21 mouse cellular contexts compared by ENCODE assay signal in genomic region chr1:91011336-91011735, GRCm38 (mm10). TPM values are rescaled to one million over a fixed set of nuclear protein-coding genes. Genes with fewer than 3 reads are reported as not detected.
"Had no signal": no experiment of that assay in that cellular context is flagged by ENCODE, and none has a peak within 500 bp of the region (broad histone marks: within the 10 kb centered on the region; RNA-seq: fewer than 3 reads in every experiment).

No protein-coding gene starts in this region.

- H3K36me3 ChIP-seq: limb, embryonic 10.5 days; liver, embryonic 15.5 days; midbrain, embryonic 10.5 days; neural tube, embryonic 13.5 days had no signal

- H3K27me3 ChIP-seq: liver, embryonic 15.5 days; neural tube, embryonic 13.5 days had no signal

- H3K9ac ChIP-seq: liver, embryonic 15.5 days; neural tube, embryonic 13.5 days had no signal

- DNase-seq: kidney, postnatal 25 days; lung, adult 2 months; lung, postnatal 36 days; retina, postnatal 1 day; right cerebral cortex, postnatal 4 days; spleen, adult 18-20 months; thymus, postnatal 36 days had no signal

- H3K27ac ChIP-seq: left cerebral cortex, adult 2 months; liver, embryonic 15.5 days; midbrain, embryonic 10.5 days; neural tube, embryonic 13.5 days had no signal

- H3K9me3 ChIP-seq: limb, embryonic 10.5 days; liver, embryonic 15.5 days; midbrain, embryonic 10.5 days; neural tube, embryonic 13.5 days had no signal

- H3K4me2 ChIP-seq: liver, embryonic 11.5 days; liver, embryonic 15.5 days; neural tube, embryonic 13.5 days had no signal

- H3K4me3 ChIP-seq: left cerebral cortex, adult 2 months; limb, embryonic 10.5 days; liver, embryonic 15.5 days; midbrain, embryonic 10.5 days; neural tube, embryonic 13.5 days had no signal

- ATAC-seq: midbrain, embryonic 16.5 days had no signal

RNA-seq across cellular contexts. Expression of gene Rab17, which starts 41.9 kb away (rescaled TPM):
- total RNA-seq: layer of hippocampus, postnatal 25 days; megakaryocyte, adult 5-6 weeks had no signal
- polyA plus RNA-seq: midbrain, embryonic 10.5 days had no signal

RNA-seq across cellular contexts. Expression of gene Prlh, which starts 58.4 kb away (rescaled TPM):
- total RNA-seq: layer of hippocampus, postnatal 25 days; left cerebral cortex, adult 2 months; left cerebral cortex, postnatal 14 days; megakaryocyte, adult 5-6 weeks had no signal
- polyA plus RNA-seq: limb, embryonic 10.5 days; limb, embryonic 14.5 days; liver, embryonic 11.5 days; liver, embryonic 15.5 days; lung, adult 2 months; lung, postnatal 0 days; midbrain, embryonic 10.5 days; midbrain, embryonic 16.5 days; neural tube, embryonic 13.5 days; stomach, embryonic 14.5 days; thymus, postnatal 0 days had no signal
